Mouse (Mus musculus): ENCODE measurements around the gene Tuba1c. TPM values are rescaled to one million over a fixed set of nuclear protein-coding genes. Genes with fewer than 3 reads are reported as not detected.
A peak's percentile ranks its signal among the peaks of the same experiment; 100 is the strongest.

Tuba1c gene
- total RNA-seq, 1 experiment: 424 TPM

- H3K4me3 ChIP-seq (ENCODE audit: insufficient read depth in 1 of 2, low read depth in 1 of 2, low read length in 2 of 2, poor library complexity in 1 of 2, severe bottlenecking in 1 of 2): no peak overlapping the region
- no peaks in the 10 kb centered on the region for H3K36me3 ChIP-seq (ENCODE audit: control insufficient read depth, insufficient read depth, low read length, poor library complexity, severe bottlenecking)
- no peak for DNase-seq (ENCODE audit: low read depth, low spot score)
- H3K9ac ChIP-seq (ENCODE audit: insufficient read depth, low read depth, low read length, poor library complexity, severe bottlenecking): no peak overlapping the region
- no peaks in the 10 kb centered on the region for H3K9me3 ChIP-seq (ENCODE audit: control insufficient read depth, insufficient read depth, low read depth, low read length)
- TF ChIP-seq ZNF384 (IDR thresholded peaks at IDR 0.05; ENCODE audit: low read depth, low read length) (no peak), HCFC1 (IDR thresholded peaks at IDR 0.05; ENCODE audit: borderline replicate concordance, insufficient read depth, low read length) (no peak), MAFK (IDR thresholded peaks at IDR 0.05; ENCODE audit: insufficient read depth, low read depth, low read length) (no peak), CHD2 (IDR thresholded peaks at IDR 0.05; ENCODE audit: low read depth, low read length) (no peak), ZC3H11A (IDR thresholded peaks at IDR 0.05; ENCODE audit: borderline replicate concordance, low read depth, low read length) (no peak; the same call in 1 of the 2 replicates)
- H3K4me1 ChIP-seq (ENCODE audit: control insufficient read depth in 2 of 2, insufficient read depth in 2 of 2, low read length in 2 of 2, poor library complexity in 1 of 2): peaks cover 9 to 12% of the 10 kb centered on the region in 2 experiments
- in situ Hi-C loops (cut with MboI; ENCODE audit: low sequenced_read_pairs in 2 of 2, unreplicated experiment in 2 of 2): no loop called here
- no peak overlapping the region for H3K27ac ChIP-seq (ENCODE audit: insufficient read depth, low read depth, low read length, poor library complexity, severe bottlenecking)
Observed at GRCm38 (mm10) chr15:99049473-99050253, 20.0 kb downstream of the Tuba1c start.

- H3K4me1 ChIP-seq (ENCODE audit: control insufficient read depth in 2 of 2, insufficient read depth in 2 of 2, low read length in 2 of 2, poor library complexity in 1 of 2): peaks cover 5 to 22% of the 10 kb centered on the region in 2 experiments
- TF ChIP-seq MAFK (IDR thresholded peaks at IDR 0.05; ENCODE audit: insufficient read depth, low read depth, low read length): no peak
- TF ChIP-seq HCFC1 (IDR thresholded peaks at IDR 0.05; ENCODE audit: borderline replicate concordance, insufficient read depth, low read length): no peak
- no peak for TF ChIP-seq ZNF384 (IDR thresholded peaks at IDR 0.05; ENCODE audit: low read depth, low read length)
- no peak for TF ChIP-seq CHD2 (IDR thresholded peaks at IDR 0.05; ENCODE audit: low read depth, low read length)
- in situ Hi-C loops (cut with MboI; ENCODE audit: low sequenced_read_pairs in 2 of 2, unreplicated experiment in 2 of 2): no loop called here
- no peak overlapping the region for H3K27ac ChIP-seq (ENCODE audit: insufficient read depth, low read depth, low read length, poor library complexity, severe bottlenecking)
- no peaks in the 10 kb centered on the region; the same call in 1 of the 2 replicates for H3K36me3 ChIP-seq (ENCODE audit: control insufficient read depth, insufficient read depth, low read length, poor library complexity, severe bottlenecking)
- no peaks in the 10 kb centered on the region for H3K9me3 ChIP-seq (ENCODE audit: control insufficient read depth, insufficient read depth, low read depth, low read length)
- H3K4me3 ChIP-seq (ENCODE audit: insufficient read depth in 1 of 2, low read depth in 1 of 2, low read length in 2 of 2, poor library complexity in 1 of 2, severe bottlenecking in 1 of 2): 0 out of 4 replicates have a peak overlapping the region, but pooled peaks of 1 of the 2 experiments have one; percentile 17
- DNase-seq (ENCODE audit: low read depth, low spot score): no peak
- no peak overlapping the region for H3K9ac ChIP-seq (ENCODE audit: insufficient read depth, low read depth, low read length, poor library complexity, severe bottlenecking)
Observed at GRCm38 (mm10) chr15:99053373-99053772, 23.7 kb downstream of the Tuba1c start.

GRCm38 (mm10) chr15:99055040-99055439 is 25.3 kb downstream of the Tuba1c start, which contains the start of gene Prph:
Gene Prph (plus strand): TSS chr15:99055174.
- Histone ChIP-seq H3K9me3 (ENCODE audit: control insufficient read depth, insufficient read depth, low read depth, low read length) (no peaks in the 10 kb centered on the region), H3K9ac (ENCODE audit: insufficient read depth, low read depth, low read length, poor library complexity, severe bottlenecking) (peak within 1 kb of the TSS; percentile 50; the same call in 1 of the 2 replicates), H3K36me3 (ENCODE audit: control insufficient read depth, insufficient read depth, low read length, poor library complexity, severe bottlenecking) (no peaks in the 10 kb centered on the region; the same call in 1 of the 2 replicates), H3K4me3 (ENCODE audit: insufficient read depth in 1 of 2, low read depth in 1 of 2, low read length in 2 of 2, poor library complexity in 1 of 2, severe bottlenecking in 1 of 2) (peak within 1 kb of the TSS; percentile 71 to 73), H3K27ac (ENCODE audit: insufficient read depth, low read depth, low read length, poor library complexity, severe bottlenecking) (no peak within 1 kb of the TSS), H3K4me1 (ENCODE audit: control insufficient read depth in 2 of 2, insufficient read depth in 2 of 2, low read length in 2 of 2, poor library complexity in 1 of 2) (peaks cover 4 to 22% of the 10 kb centered on the region in 2 experiments; a peak in 3 of 4 replicates)
- no peak for TF ChIP-seq HCFC1 (IDR thresholded peaks at IDR 0.05; ENCODE audit: borderline replicate concordance, insufficient read depth, low read length)
- no peak for TF ChIP-seq ZC3H11A (IDR thresholded peaks at IDR 0.05; ENCODE audit: borderline replicate concordance, low read depth, low read length)
- TF ChIP-seq CHD2 (IDR thresholded peaks at IDR 0.05; ENCODE audit: low read depth, low read length): no peak
- no peak for TF ChIP-seq ZNF384 (IDR thresholded peaks at IDR 0.05; ENCODE audit: low read depth, low read length)
- TF ChIP-seq MAFK (IDR thresholded peaks at IDR 0.05; ENCODE audit: insufficient read depth, low read depth, low read length): no peak
- DNase-seq (ENCODE audit: low read depth, low spot score): no peak
- in situ Hi-C loops (cut with MboI; ENCODE audit: low sequenced_read_pairs in 2 of 2, unreplicated experiment in 2 of 2): no loop called here

GRCm38 (mm10) chr15:99055511-99055961 is 25.8 kb downstream of the Tuba1c start:
- H3K4me1 ChIP-seq (ENCODE audit: control insufficient read depth in 2 of 2, insufficient read depth in 2 of 2, low read length in 2 of 2, poor library complexity in 1 of 2): peaks cover 4 to 22% of the 10 kb centered on the region in 2 experiments; a peak in 3 of 4 replicates
- no peaks in the 10 kb centered on the region; the same call in 1 of the 2 replicates for H3K36me3 ChIP-seq (ENCODE audit: control insufficient read depth, insufficient read depth, low read length, poor library complexity, severe bottlenecking)
- peak overlapping the region; percentile 71 to 73 for H3K4me3 ChIP-seq (ENCODE audit: insufficient read depth in 1 of 2, low read depth in 1 of 2, low read length in 2 of 2, poor library complexity in 1 of 2, severe bottlenecking in 1 of 2)
- H3K9me3 ChIP-seq (ENCODE audit: control insufficient read depth, insufficient read depth, low read depth, low read length): no peaks in the 10 kb centered on the region
- no peak for TF ChIP-seq ZNF384 (IDR thresholded peaks at IDR 0.05; ENCODE audit: low read depth, low read length)
- no peak for TF ChIP-seq ZC3H11A (IDR thresholded peaks at IDR 0.05; ENCODE audit: borderline replicate concordance, low read depth, low read length)
- no peak for TF ChIP-seq CHD2 (IDR thresholded peaks at IDR 0.05; ENCODE audit: low read depth, low read length)
- no peak for TF ChIP-seq HCFC1 (IDR thresholded peaks at IDR 0.05; ENCODE audit: borderline replicate concordance, insufficient read depth, low read length)
- TF ChIP-seq MAFK (IDR thresholded peaks at IDR 0.05; ENCODE audit: insufficient read depth, low read depth, low read length): no peak
- H3K27ac ChIP-seq (ENCODE audit: insufficient read depth, low read depth, low read length, poor library complexity, severe bottlenecking): no peak overlapping the region
- no peak for DNase-seq (ENCODE audit: low read depth, low spot score)
- in situ Hi-C loops (cut with MboI; ENCODE audit: low sequenced_read_pairs in 2 of 2, unreplicated experiment in 2 of 2): no loop called here
- peak overlapping the region; percentile 45; the same call in 1 of the 2 replicates for H3K9ac ChIP-seq (ENCODE audit: insufficient read depth, low read depth, low read length, poor library complexity, severe bottlenecking)

Data from ES-E14 (cell line).